Mouse (Mus musculus): ENCODE data around the gene Elob.

Elob gene

DNA sequence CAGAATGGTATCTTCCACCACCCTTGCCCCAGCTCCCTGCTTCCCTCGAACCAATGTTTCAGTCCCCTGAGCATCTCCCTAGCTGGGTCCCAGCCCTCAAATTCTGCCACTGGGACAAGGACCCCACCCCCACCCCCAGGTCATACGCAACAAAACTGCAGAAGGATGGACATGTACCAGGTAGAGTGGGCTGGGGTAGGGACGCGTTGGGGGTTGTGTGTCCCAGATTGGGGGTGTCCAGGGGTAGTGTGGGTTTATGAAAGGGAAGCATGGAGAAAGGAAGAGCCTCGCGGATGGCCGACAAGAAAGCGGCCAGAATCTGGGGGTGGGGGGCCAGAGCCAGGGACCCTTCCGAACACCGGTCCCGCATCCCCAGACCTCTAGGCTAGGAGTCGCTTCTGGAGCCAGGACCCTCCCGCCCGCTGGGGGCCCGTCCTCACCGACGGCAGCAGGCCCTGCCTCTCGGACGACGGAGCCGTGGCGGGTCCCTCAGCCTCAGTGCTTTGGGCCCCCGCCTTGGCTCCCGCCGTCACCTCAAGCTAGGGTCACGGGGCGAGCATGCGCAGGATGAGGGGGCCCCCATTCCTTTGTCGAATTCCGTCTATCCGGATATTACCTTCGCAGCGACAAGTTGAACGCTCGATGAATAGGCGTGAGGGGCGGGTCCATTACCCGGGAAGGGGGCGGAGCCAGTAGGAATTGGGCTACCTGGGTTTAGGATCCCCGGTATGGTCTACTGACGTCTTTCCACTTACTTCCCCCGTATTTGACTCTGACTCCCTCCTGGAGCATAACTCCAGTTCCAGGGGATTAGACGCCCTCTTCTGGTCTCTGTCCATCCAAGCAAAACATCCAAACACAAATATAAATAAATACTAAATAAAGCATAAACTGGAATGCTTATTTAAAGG, 43.1 kb downstream of the Elob start, which contains the start of gene Flywch2:
Gene Flywch2 (minus strand): TSS at position 521 of the 911 bp plus-strand sequence.
- DNase-seq (ENCODE audit: low read depth, low spot score) = peak; percentile 61

DNA sequence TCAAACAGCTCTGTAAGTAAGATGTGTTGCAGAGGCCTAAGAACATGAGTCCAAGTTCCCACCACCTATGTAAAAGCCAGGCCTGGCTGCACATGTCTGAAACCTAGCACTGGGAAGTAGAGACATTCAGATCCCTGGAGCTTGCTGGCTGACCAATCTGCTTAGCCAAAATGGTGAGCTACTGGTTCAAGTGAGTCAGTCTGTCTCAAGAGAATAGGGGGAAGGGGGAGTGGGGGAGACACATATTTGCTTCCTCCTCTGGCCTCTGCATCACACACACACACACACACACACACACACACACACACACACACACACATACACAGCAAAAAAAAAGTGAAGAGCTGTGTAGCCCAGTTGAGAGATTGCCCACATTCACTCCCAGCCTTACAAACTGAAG, 45.6 kb downstream of the Elob start:
- DNase-seq (ENCODE audit: low read depth, low spot score) = no peak

DNA sequence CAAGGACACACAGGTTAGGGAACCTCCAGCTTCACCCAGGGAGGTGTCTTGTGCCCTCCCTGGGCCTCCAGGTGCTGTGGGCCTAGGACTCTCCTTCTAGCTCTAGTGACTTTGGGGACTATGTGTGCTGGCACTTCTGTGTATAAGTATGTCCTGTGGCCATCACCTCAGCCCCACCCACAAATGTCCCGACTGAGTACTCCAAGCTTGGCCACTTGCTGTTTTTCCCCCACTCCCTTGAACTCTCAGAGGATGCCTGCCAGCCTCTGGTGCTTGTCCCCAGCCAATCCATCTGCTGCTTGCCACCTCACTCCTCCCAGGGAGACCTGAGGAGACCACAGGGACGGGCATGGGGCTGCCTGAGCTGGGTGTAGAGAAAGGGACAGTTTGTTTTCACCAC, 50.5 kb downstream of the Elob start:
- no peak for DNase-seq (ENCODE audit: low read depth, low spot score)

DNA sequence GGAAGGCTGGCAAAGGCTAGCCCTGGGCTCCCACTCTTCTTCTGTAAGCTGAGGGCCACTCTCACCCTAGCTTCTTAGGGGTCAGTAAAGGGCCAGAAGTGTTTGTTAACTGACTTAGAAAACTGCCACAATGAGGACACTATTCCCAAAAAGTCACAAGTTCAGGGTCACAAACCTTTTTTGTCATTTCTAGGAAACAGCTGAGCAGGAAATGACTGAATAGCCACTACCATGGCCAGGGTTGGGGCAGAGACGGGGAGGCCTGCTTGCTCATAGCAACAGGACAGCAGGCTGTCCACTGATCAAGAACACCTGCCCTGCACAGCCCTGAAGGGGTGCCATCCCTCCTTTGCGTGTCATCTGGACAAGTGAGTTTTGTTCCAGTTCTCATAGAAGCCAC, 51.8 kb downstream of the Elob start:
- no peak for DNase-seq (ENCODE audit: low read depth, low spot score)

DNA sequence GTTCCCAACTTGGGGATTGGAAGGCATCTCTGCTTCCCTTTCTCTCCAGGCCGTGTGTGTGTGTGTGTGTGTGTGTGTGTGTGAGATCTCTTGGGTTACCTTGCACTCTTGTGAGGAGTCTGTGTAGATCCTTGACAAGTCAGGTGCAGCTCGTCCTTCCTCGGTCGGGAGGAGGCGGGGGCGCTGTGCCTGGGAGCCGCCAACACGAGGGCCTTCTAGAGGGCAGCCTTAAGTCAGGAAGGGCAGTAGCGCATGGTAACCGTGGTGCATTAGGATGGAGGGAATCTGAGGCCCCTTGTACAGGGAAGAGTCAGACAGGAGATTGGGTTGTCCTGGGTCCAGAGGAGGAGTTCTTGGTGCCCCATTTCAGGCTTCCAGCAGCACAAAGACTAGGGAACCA, 52.7 kb downstream of the Elob start:
- no peak for DNase-seq (ENCODE audit: low read depth, low spot score)
